Mouse (Mus musculus): ENCODE measurements at regions not wholly inside any gene's neighbourhood (a gene's known extent, or its start where the extent isn't known, plus 50 kb on each side); places are given as distances from the start of the nearest gene placed in this dataset.

- DNase-seq, result no peak
- intact Hi-C loops (cut with DNase I), result no loop called here
Observed at GRCm38 (mm10) chr10:92510677-92511076, 211.5 kb downstream of the Nedd1 start.

- intact Hi-C loops (cut with DNase I), result no loop called here
- DNase-seq, result no peak
Observed at GRCm38 (mm10) chr10:92504271-92504670, 217.9 kb downstream of the Nedd1 start.

- intact Hi-C loops (cut with DNase I), result no loop called here
- no peak for DNase-seq
Observed at GRCm38 (mm10) chr10:92483592-92483991, 238.6 kb downstream of the Nedd1 start.

GRCm38 (mm10) chr10:92473282-92473681, 248.9 kb downstream of the Nedd1 start:
- no peak for DNase-seq
- intact Hi-C loops (cut with DNase I), result no loop called here

GRCm38 (mm10) chr10:92471111-92471510, 251.1 kb downstream of the Nedd1 start:
- no peak for DNase-seq
- intact Hi-C loops (cut with DNase I), result no loop called here

DNA sequence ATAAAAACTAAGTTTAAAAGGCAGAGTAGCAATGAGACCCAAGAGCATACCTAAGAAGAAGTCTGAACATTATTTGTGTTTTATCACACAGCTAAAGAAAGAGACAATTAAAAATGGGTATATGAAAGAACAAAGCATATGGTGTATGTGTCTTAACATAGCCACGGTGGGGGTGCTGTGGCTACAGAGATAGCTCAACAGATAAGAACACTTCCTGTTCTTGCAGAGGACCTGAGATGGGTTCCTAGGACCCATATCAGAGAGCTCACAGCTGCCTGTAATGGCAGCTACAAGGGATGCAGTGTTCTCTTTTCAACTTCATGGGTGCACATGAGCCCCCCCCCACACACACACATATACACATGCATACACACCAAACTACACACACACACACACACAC, 267.0 kb downstream of the Nedd1 start:
- DNase-seq, result no peak
- intact Hi-C loops (cut with DNase I), result no loop called here

DNA sequence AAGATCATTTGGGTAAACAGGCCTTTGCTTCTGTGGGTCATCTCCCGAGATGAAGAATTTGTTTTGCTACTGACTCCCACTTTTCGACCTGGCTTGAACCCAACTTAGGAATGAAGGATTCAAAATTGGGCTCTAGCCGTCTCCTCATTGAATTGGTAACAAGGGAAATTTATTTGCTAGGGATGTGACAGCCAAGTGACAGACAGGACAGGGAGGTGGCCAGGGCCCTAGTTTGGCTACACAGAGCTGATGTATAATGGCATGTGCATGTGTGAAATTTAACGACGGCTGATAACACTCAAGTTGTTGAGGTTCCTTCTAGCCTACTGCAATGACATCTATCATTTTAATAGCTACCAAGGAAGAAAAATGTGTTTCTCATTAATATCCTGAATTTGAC, 268.7 kb downstream of the Nedd1 start:
- no peak for DNase-seq
- intact Hi-C loops (cut with DNase I), result no loop called here

GRCm38 (mm10) chr10:92445957-92446356, 276.3 kb downstream of the Nedd1 start:
- intact Hi-C loops (cut with DNase I), result no loop called here
- no peak for DNase-seq

DNA sequence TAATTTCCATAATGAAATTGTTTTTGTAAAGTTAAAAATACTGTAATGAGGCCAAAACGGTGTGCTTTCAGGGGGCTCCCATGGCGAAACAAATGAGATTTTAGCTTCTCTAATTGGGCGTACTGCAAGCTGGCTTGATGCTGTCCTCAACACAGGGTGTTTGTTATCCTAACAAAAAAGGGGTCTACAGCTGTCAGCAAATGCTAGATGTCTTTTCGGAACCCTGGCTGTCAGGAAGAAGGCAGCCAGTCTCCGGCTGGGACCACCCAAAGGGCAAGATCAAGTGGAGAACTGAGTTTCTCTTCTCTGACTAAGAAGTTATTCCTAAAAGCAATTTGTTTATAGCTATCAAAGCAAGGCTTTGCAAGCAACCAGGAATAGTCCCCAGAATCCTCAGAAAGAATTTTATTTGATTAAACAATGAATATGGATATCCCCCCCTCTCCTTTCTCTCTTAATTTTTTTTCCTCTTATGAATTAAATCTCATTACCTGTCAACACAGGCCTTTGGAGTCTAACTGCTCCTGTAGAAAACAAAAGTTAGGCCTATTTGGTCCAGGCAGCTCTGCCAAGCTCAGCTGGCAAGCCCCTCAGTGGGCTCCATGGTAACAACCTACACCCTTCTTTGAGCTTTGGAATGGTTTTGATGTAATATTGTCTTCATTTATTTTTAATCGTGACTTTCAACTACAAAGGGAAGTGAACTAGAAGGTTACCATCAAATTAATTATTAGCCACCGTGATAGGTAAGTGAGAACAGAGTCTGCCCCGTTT, 283.4 kb downstream of the Nedd1 start:
- intact Hi-C loops (cut with DNase I), result no loop called here
- no peak for DNase-seq

DNA sequence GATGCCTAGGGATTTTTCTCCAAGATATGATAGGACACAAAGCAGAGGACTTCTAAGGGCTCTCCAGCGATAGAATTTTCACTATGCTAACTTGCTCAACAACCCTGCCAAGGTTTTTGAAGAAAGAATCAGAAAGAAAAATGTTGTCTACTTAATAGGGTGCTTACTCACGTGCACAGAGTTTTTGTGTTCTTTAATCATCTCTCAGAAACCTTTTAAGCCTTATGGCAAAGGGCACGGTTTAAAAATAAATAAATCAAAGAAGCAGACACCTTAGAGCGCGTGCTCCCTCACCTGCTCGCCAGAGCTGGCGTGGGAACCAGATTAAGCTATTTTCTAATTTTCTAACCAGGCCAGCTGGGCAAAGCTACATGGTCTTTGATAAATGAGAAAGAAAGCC, 293.0 kb downstream of the Nedd1 start:
- no peak for DNase-seq
- intact Hi-C loops (cut with DNase I), result no loop called here

- intact Hi-C loops (cut with DNase I), result no loop called here
- no peak for DNase-seq
Observed at GRCm38 (mm10) chr10:92428026-92428425, 294.2 kb downstream of the Nedd1 start.

- intact Hi-C loops (cut with DNase I), result no loop called here
- no peak for DNase-seq
Observed at GRCm38 (mm10) chr10:92426443-92426842, 295.8 kb downstream of the Nedd1 start.

DNA sequence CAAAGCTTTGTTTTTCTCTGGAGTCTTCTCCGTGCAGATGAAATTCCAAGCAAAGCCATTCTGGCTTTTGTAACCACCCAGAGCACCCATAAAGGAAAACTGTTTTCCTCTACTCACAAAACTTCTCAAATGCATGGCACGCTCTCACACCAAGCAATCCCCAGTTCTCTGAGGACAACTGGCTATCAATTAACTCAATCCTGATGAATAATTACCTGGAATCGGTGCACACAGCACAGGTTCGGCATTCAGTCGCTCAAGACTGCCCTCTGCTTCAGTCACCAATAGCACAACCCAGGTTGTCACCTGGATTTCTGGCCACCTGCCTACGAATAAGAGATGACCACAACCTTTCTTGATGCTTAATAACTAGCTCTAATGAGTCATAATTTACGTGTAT, 309.5 kb downstream of the Nedd1 start:
- intact Hi-C loops (cut with DNase I), result no loop called here
- DNase-seq, result no peak

GRCm38 (mm10) chr10:92410813-92411325, 311.4 kb downstream of the Nedd1 start:
- DNase-seq, result no peak
- intact Hi-C loops (cut with DNase I), result no loop called here

DNA sequence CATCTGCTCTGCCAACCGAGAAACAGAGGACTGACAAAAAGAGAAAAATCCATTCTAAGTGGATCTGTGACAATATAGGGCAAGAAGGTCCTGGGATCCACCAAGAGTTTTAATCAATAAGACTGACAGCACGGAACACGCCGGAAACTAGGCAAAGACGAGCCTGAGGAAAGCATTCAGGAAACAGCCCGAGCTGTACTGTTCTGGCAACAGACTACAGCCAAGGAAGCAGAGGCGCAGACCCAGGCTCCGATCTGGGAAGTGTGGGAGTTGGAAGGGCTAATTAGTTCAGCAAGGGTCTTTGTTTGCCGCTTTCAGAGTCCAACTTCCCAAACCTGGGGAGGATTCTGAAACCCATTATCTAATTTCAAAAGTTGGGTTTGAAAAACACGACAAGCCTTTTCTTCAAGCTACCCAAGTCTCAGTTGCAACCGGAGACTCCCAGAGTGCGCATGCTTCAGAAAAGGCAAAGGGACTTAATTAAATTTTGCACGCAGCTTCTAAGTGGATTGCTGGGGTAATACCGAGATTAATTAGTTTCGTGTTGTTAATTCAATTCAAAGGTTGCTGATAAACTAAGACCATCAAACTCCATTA, 317.4 kb downstream of the Nedd1 start:
- intact Hi-C loops (cut with DNase I), result no loop called here
- no peak for DNase-seq

GRCm38 (mm10) chr10:92400587-92401090, 321.6 kb downstream of the Nedd1 start:
- DNase-seq, result no peak
- intact Hi-C loops (cut with DNase I), result no loop called here

GRCm38 (mm10) chr10:92389176-92389732, 333.0 kb downstream of the Nedd1 start:
- intact Hi-C loops (cut with DNase I), result no loop called here
- DNase-seq, result no peak

- intact Hi-C loops (cut with DNase I), result no loop called here
Observed at GRCm38 (mm10) chr10:92367126-92367525, 355.1 kb downstream of the Nedd1 start.

GRCm38 (mm10) chr10:92356738-92357137, 365.5 kb downstream of the Nedd1 start:
- intact Hi-C loops (cut with DNase I), result no loop called here
- DNase-seq, result no peak

More at GRCm38 (mm10) chr10:92367126-92367525, 355.1 kb downstream of the Nedd1 start:
- DNase-seq, result no peak

DNA sequence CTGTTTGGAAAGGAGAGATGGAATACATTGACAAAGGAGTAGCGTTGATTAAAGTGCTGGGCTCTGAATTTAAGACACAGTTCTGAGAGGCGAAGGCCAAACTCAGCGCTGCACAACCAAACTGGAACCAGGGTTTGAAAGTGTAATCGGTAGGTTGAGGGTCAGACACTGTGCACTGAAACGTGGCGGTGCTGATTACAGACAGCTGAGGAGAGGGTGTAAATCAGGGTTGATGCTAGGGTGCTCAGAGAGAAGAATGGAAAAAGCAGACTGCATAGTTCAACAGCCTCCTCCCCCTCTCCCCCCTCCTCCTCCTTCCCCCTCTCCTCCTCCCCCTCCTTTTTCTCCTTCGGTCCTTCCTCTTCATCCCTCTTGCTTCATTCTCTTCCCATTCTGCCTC, 373.2 kb downstream of the Nedd1 start:
- DNase-seq, result no peak
- intact Hi-C loops (cut with DNase I), result no loop called here

DNA sequence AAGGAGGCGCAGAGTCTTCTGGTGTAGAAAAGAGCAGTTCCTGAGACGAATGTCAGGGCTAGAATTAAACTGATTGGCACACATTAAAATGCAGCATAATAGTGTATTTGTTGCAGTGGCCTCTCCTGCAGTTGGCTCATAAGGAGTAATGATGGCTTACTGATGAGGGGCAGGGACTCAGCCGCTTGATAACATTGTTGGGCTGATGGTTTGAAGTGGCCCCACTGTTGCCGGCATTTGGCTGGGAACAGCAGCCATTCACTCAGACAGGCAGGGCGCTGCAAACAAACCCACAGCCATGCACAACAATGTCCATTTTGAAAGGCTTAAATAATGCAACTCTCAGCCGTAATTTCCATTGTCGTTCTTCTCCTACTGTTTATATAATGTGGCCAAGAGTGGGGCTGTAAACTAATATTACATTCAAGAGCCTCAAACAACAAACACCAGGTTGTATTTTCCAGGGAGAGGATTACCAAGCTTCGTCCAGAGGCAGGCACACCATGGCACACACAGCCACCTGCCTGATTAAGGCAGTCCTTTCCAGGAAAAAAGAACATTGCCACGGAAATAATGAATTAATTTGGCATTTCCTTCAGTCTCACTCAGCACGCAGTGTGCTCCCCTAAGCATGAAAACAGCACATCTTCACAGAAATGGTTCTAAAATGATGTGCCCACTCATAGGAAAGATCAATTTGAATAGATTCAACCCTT, 374.1 kb downstream of the Nedd1 start:
- intact Hi-C loops (cut with DNase I), result no loop called here
- no peak for DNase-seq

All from heart, postnatal 14 days (tissue).